Mouse (Mus musculus): Measurements from ENCODE around the gene Slc12a7. TPM values are rescaled to one million over a fixed set of nuclear protein-coding genes. Genes with fewer than 3 reads are reported as not detected.

Gene Slc12a7
- polyA plus RNA-seq, 1 experiment from 2014 or later: 20.1 TPM

DNA sequence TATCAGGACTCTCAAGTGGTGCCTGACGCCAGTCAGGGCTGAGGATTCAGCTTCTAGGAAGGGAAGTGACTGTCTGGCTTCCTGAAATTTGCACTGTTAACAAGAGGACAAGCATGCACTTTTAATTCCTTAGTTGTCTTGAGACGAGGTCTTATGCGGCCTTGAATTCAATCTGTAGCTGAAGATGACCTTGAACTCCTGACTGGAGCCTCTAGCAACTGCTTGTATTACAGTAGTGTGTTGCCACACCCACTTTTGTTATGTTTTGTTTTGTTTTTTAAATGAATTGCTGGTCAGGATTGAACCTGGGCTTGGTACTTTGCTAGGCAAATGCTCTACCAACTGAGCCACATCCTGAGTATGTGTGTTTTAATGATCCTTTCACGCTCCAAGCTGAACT is 32.5 kb downstream of the Slc12a7 start:
- Histone ChIP-seq H3K9ac (peak overlapping the region; percentile 87), H3K36me3 (ENCODE audit: poor library complexity, severe bottlenecking) (peaks cover 8% of the 10 kb centered on the region), H3K4me2 (peak overlapping the region; percentile 88), H3K4me3 (peak overlapping the region; percentile 72), H3K27me3 (no peaks in the 10 kb centered on the region), H3K4me1 (peaks cover 48% of the 10 kb centered on the region), H3K9me3 (replicated peaks) (no peaks in the 10 kb centered on the region), H3K27ac (no peak overlapping the region)
- WGBS: 72% methylated on average over 4 of the region's 4 CpGs
- ATAC-seq: no peak

GRCm38 (mm10) chr13:73767224-73767623 is 34.3 kb downstream of the Slc12a7 start:
- Histone ChIP-seq H3K4me2 (no peak overlapping the region), H3K27me3 (no peaks in the 10 kb centered on the region), H3K9ac (no peak overlapping the region), H3K4me1 (peaks cover 49% of the 10 kb centered on the region), H3K27ac (no peak overlapping the region), H3K4me3 (no peak overlapping the region), H3K9me3 (replicated peaks) (no peaks in the 10 kb centered on the region), H3K36me3 (ENCODE audit: poor library complexity, severe bottlenecking) (peaks cover 8% of the 10 kb centered on the region)
- ATAC-seq: no peak
- 91% methylated on average over 8 of the region's 8 CpGs for WGBS

GRCm38 (mm10) chr13:73767754-73768153 is 34.9 kb downstream of the Slc12a7 start:
- Histone ChIP-seq H3K4me1 (peaks cover 54% of the 10 kb centered on the region), H3K9ac (no peak overlapping the region), H3K4me2 (no peak overlapping the region), H3K27me3 (no peaks in the 10 kb centered on the region), H3K36me3 (ENCODE audit: poor library complexity, severe bottlenecking) (peaks cover 8% of the 10 kb centered on the region), H3K27ac (no peak overlapping the region), H3K4me3 (no peak overlapping the region), H3K9me3 (replicated peaks) (no peaks in the 10 kb centered on the region)
- 89% methylated on average over 5 of the region's 5 CpGs for WGBS
- ATAC-seq: no peak

- 81% methylated on average over 3 of the region's 3 CpGs for WGBS
- Histone ChIP-seq H3K4me3 (no peak overlapping the region), H3K27ac (no peak overlapping the region), H3K9me3 (replicated peaks) (no peaks in the 10 kb centered on the region), H3K4me1 (peaks cover 60% of the 10 kb centered on the region), H3K4me2 (no peak overlapping the region), H3K9ac (no peak overlapping the region), H3K27me3 (no peaks in the 10 kb centered on the region), H3K36me3 (ENCODE audit: poor library complexity, severe bottlenecking) (peaks cover 8% of the 10 kb centered on the region)
- no peak for ATAC-seq
Measured at GRCm38 (mm10) chr13:73768311-73768710, 35.4 kb downstream of the Slc12a7 start.

DNA sequence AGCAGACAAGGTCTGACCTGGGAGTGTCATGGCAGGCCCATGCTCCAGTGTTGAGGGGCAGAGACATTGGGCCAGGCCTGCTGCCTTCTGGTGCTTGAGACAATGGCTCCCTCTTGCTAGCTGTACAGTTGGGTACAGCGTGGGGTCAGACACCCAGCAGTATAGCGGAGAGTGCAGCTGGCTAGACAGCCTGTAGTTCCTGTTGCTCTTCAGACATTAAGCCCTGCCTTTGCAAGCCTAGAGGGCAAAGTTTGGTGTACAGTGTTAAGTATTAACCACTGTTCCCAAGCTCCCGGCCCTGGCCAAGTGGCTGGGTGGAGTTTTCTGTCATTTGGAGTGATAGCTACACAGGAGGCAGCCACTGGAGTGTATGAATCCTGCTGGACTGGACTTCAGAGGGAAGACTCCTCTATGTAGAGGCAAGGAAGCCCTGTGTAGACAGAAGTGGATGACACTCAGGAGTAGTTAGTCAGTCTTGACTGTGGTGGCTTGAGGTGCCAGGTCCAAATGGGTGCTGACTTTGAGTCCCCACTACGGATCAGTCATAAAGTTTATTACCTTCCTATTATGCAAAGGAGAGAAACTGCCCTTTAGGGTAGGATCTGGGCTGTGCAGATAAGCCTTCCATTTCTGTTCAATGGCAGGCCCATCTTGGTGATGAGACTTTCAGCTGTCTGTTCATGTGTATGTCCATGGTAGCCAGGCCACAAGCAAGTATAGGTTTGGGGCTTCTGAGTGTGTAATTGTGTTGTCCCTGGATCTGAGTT is 37.2 kb downstream of the Slc12a7 start:
- Histone ChIP-seq H3K4me1 (peaks cover 48% of the 10 kb centered on the region), H3K36me3 (ENCODE audit: poor library complexity, severe bottlenecking) (peaks cover 8% of the 10 kb centered on the region), H3K4me3 (no peak overlapping the region), H3K9ac (no peak overlapping the region), H3K27ac (no peak overlapping the region), H3K27me3 (no peaks in the 10 kb centered on the region), H3K4me2 (no peak overlapping the region), H3K9me3 (replicated peaks) (no peaks in the 10 kb centered on the region)
- WGBS: 86% methylated on average over 4 of the region's 4 CpGs
- no peak for ATAC-seq

- 63% methylated on average over 3 of the region's 3 CpGs for WGBS
- ATAC-seq: no peak
- Histone ChIP-seq H3K9me3 (replicated peaks) (no peaks in the 10 kb centered on the region), H3K27ac (no peak overlapping the region), H3K9ac (no peak overlapping the region), H3K4me3 (no peak overlapping the region), H3K4me1 (peaks cover 39% of the 10 kb centered on the region), H3K36me3 (ENCODE audit: poor library complexity, severe bottlenecking) (peaks cover 8% of the 10 kb centered on the region), H3K27me3 (no peaks in the 10 kb centered on the region), H3K4me2 (no peak overlapping the region)
Measured at GRCm38 (mm10) chr13:73771131-73771530, 38.2 kb downstream of the Slc12a7 start.

- Histone ChIP-seq H3K36me3 (ENCODE audit: poor library complexity, severe bottlenecking) (peaks cover 8% of the 10 kb centered on the region), H3K9ac (no peak overlapping the region), H3K4me1 (peaks cover 26% of the 10 kb centered on the region; the same call in 1 of the 2 replicates), H3K4me3 (no peak overlapping the region), H3K9me3 (replicated peaks) (no peaks in the 10 kb centered on the region), H3K4me2 (no peak overlapping the region), H3K27ac (no peak overlapping the region), H3K27me3 (no peaks in the 10 kb centered on the region)
- 62% methylated on average over 2 of the region's 2 CpGs for WGBS
- no peak for ATAC-seq
Measured at GRCm38 (mm10) chr13:73772655-73773054, 39.8 kb downstream of the Slc12a7 start.

DNA sequence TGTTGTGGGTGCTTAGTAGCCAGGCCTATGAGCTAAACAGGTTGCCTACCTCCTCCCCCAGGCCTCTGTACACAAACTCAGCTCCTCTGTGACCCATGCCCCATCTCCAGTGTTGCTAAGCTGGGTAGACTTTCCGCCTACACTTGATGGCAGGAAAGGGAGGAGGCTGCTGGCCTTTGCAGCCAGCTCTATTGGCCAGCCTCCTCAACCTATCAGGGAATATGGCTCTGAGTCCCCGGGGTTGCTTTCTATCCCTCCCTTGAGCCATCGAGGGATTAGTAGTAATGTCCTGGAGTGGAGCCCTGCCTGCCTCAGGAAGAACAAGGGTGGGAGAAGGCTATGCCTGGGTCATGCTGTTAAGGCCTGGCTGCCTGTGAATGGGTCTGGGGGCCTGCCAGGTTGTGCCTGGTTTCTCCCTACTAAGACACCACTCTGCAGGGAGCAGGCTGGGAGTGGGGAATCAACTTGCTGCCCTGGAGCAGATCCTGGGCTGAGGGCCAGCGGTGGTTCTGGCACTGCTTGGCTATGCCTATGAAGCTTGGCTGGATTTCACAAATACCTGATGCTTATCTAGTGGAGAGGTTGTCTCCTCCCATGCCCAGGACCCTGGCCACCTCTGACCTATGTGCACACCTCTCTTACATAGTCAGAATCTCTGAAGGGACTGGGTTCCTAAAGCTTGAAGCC is 40.8 kb downstream of the Slc12a7 start:
- H3K4me1 ChIP-seq: peaks cover 18% of the 10 kb centered on the region; the same call in 1 of the 2 replicates
- H3K4me2 ChIP-seq: no peak overlapping the region
- no peak overlapping the region for H3K9ac ChIP-seq
- H3K4me3 ChIP-seq: no peak overlapping the region
- no peaks in the 10 kb centered on the region for H3K27me3 ChIP-seq
- 43% methylated on average over 4 of the region's 4 CpGs for WGBS
- peaks cover 8% of the 10 kb centered on the region for H3K36me3 ChIP-seq (ENCODE audit: poor library complexity, severe bottlenecking)
- H3K27ac ChIP-seq: peak overlapping the region; percentile 1; the same call in 1 of the 2 replicates
- no peaks in the 10 kb centered on the region for H3K9me3 ChIP-seq (replicated peaks)
- ATAC-seq: peak; percentile 42

DNA sequence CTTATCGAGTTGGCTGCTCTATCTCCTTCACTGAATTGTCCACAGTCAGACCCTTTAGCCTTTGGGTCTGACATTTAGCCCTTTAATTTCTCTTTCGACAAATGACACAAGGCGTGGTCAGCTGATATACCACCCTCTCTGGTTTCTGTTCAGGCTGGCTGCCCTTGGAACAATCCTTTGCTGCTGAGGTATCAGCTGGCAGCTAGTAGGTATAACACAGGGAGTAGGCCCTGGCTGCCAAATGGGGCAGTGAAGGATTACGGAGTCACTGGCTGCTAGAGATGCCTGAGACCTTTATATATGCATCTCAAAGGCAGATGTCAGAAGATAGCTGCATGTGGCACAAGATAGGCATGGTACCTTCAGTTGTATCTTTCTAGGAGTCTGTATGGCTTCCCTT is 42.9 kb downstream of the Slc12a7 start:
- H3K9ac ChIP-seq: no peak overlapping the region
- H3K4me3 ChIP-seq: no peak overlapping the region
- H3K4me1 ChIP-seq: peaks cover 13% of the 10 kb centered on the region; the same call in 1 of the 2 replicates
- H3K27ac ChIP-seq: no peak overlapping the region
- H3K4me2 ChIP-seq: no peak overlapping the region
- peaks cover 6% of the 10 kb centered on the region; the same call in 1 of the 2 replicates for H3K36me3 ChIP-seq (ENCODE audit: poor library complexity, severe bottlenecking)
- no peaks in the 10 kb centered on the region for H3K9me3 ChIP-seq (replicated peaks)
- ATAC-seq: no peak
- no peaks in the 10 kb centered on the region for H3K27me3 ChIP-seq
- 86% methylated on average over 4 of the region's 4 CpGs for WGBS

DNA sequence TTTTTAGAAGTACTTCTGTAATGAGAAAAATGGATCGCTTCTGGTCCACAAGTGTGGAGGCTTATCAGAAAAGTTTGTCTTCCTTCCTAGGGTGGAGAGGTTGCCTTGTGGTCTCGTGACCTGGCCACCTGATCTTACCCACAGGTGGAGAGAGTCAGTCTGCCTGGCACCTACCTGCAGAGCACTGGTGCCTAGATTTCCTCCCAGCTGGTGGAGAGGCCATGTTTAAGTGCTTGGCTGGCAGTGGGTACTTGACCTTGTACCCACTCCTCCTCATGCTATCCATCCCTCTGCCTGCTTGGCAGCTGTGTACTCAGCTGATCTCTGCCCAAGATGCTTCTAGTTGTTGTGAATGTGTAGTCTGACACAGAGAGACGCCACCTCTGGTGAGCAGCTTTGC is 44.7 kb downstream of the Slc12a7 start:
- H3K9me3 ChIP-seq (replicated peaks): no peaks in the 10 kb centered on the region
- WGBS: 92% methylated on average over 3 of the region's 3 CpGs
- H3K9ac ChIP-seq: no peak overlapping the region
- no peaks in the 10 kb centered on the region for H3K27me3 ChIP-seq
- H3K36me3 ChIP-seq (ENCODE audit: poor library complexity, severe bottlenecking): peaks cover 6% of the 10 kb centered on the region; the same call in 1 of the 2 replicates
- H3K27ac ChIP-seq: no peak overlapping the region
- H3K4me3 ChIP-seq: no peak overlapping the region
- ATAC-seq: no peak
- H3K4me1 ChIP-seq: peaks cover 8% of the 10 kb centered on the region; the same call in 1 of the 2 replicates
- no peak overlapping the region for H3K4me2 ChIP-seq

DNA sequence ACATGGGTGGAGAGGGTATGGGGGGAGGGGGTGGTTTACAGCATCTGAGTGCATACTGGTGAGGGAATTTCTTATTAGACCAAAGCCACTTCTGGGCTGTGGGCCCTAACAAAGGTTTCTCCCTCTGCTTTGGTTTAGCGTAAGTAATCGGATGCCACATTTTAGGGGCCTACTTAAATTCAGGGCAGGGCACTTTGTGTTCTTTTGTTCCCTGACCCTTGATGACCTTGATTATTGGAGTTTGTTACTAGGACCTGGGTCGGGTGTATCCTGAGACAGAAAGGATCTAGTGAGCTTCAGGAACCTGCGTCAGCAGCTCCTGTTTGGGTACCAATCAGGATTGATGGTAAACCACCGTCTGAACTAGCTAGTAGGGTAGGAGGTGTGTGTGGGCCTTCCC is 49.6 kb downstream of the Slc12a7 start:
- no peak overlapping the region for H3K4me3 ChIP-seq
- no peaks in the 10 kb centered on the region for H3K27me3 ChIP-seq
- no peak overlapping the region for H3K4me2 ChIP-seq
- no peaks in the 10 kb centered on the region for H3K4me1 ChIP-seq
- peaks cover 42% of the 10 kb centered on the region for H3K36me3 ChIP-seq (ENCODE audit: poor library complexity, severe bottlenecking)
- H3K27ac ChIP-seq: no peak overlapping the region
- H3K9me3 ChIP-seq (replicated peaks): no peaks in the 10 kb centered on the region
- H3K9ac ChIP-seq: no peak overlapping the region
- 39% methylated on average over 5 of the region's 5 CpGs for WGBS
- no peak for ATAC-seq

DNA sequence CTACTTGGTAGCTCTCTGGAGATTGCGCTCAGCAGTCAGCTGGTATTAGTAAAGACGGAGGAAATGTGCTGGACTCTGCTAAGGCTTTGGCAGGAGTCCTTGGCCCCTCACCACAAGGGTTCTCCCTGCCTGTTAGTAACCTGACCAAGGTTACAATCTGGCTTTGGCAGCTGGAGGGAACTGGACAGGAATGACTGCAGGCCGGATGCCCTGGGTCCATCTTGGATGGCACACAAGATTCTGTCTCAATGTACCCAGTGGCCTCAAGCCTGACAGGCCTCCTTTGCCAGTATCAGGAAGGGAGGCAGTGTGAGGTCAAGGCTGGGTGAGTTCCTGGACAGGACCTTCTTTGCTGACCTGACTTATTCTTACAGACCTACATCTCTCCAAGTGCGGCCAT is 59.3 kb downstream of the Slc12a7 start:
- no peak overlapping the region for H3K4me2 ChIP-seq
- no peaks in the 10 kb centered on the region for H3K4me1 ChIP-seq
- H3K36me3 ChIP-seq (ENCODE audit: poor library complexity, severe bottlenecking): peaks cover 95% of the 10 kb centered on the region
- H3K4me3 ChIP-seq: no peak overlapping the region
- H3K27ac ChIP-seq: no peak overlapping the region
- no peaks in the 10 kb centered on the region for H3K27me3 ChIP-seq
- H3K9me3 ChIP-seq (replicated peaks): no peaks in the 10 kb centered on the region
- no peak overlapping the region for H3K9ac ChIP-seq
- WGBS: 96% methylated on average over 4 of the region's 4 CpGs
- no peak for ATAC-seq

All from forebrain, embryonic 13.5 days (tissue).